Mouse (Mus musculus) liver, postnatal 0 days (tissue): Measurements from ENCODE around the gene Slc12a9. TPM values are rescaled to one million over a fixed set of nuclear protein-coding genes. Genes with fewer than 3 reads are reported as not detected.
A peak's percentile ranks its signal among the peaks of the same experiment; 100 is the strongest.

Experiments used
- ATAC-seq: fragments of 200-750 bp; cut with Nextera tagmentation; 2 replicates; pipeline ENCODE4 v1.8.0; 2017; ENCODE audit warnings: mild to moderate bottlenecking, moderate library complexity
- DNase-seq: peaks from one replicate; pipeline ENCODE4 v3.0.0-alpha.2; 2016
- H3K27ac ChIP-seq: fragments of 300-500 bp; sonication (generic); 2 replicates; pipeline ENCODE4 v1.5.1; 2014; ENCODE audit warnings: antibody characterized with exemption, moderate library complexity, mild to moderate bottlenecking, low read depth
- H3K27me3 ChIP-seq: fragments of 300-500 bp; sonication (generic); 2 replicates; pipeline ENCODE4 v1.6.1; 2014; ENCODE audit warnings: low read length, control low read depth, mixed read lengths; ENCODE audit not compliant: insufficient read depth
- H3K36me3 ChIP-seq: fragments of 300-500 bp; sonication (generic); replicated peaks from 2 replicates; pipeline ENCODE4 v1.6.1; 2014; ENCODE audit warnings: mild to moderate bottlenecking, control low read depth, low read length, moderate library complexity, mixed read lengths; ENCODE audit not compliant: insufficient read depth
- H3K4me1 ChIP-seq: fragments of 300-500 bp; sonication (generic); 2 replicates; pipeline ENCODE4 v1.6.1; 2014; ENCODE audit warnings: antibody characterized with exemption, mild to moderate bottlenecking, control low read depth; ENCODE audit not compliant: insufficient read depth
- H3K4me2 ChIP-seq: fragments of 300-500 bp; sonication (generic); 2 replicates; pipeline ENCODE4 v1.6.1; 2014; ENCODE audit warnings: low read depth, mild to moderate bottlenecking, low read length, moderate library complexity, mixed read lengths
- H3K4me3 ChIP-seq: fragments of 300-500 bp; sonication (generic); 2 replicates; pipeline ENCODE4 v1.5.1; 2014; ENCODE audit warnings: low read depth, low read length
- H3K9ac ChIP-seq: fragments of 300-500 bp; sonication (generic); replicated peaks from 2 replicates; pipeline ENCODE4 v1.6.1; 2014; ENCODE audit warnings: mild to moderate bottlenecking, moderate library complexity
- H3K9me3 ChIP-seq: fragments of 300-500 bp; sonication (generic); 2 replicates; pipeline ENCODE4 v1.6.1; 2016; ENCODE audit warnings: mild to moderate bottlenecking, control low read depth, low read length, mixed read lengths
- CTCF ChIP-seq: sonication (generic); IDR thresholded peaks from 2 replicates; pipeline ENCODE4 v1.5.1; 2016; ENCODE audit warnings: antibody characterized with exemption, low read depth
- EP300 ChIP-seq: IDR thresholded peaks from 2 replicates; pipeline ENCODE4 v1.6.1; 2016; ENCODE audit warnings: antibody characterized with exemption, low read depth, mild to moderate bottlenecking
- WGBS: fragments of 180-500 bp; shearing (Covaris S2); extraction: QIAGEN DNeasy Blood & Tissue Kit; methylation state at CpG from one replicate; pipeline ENCODE4 v1.1.7; 2014; ENCODE audit not compliant: insufficient replicate concordance; 5-methylcytosine and 5-hydroxymethylcytosine counted together
- polyA plus RNA-seq: library from polyadenylated mRNA; unstranded; fragments of >200 nt; fragmentation: Nextera tagmentation; extraction: Ambion mirVana; gene quantifications from 2 replicates; pipeline ENCODE4 v1.2.1, GENCODE M21; 2015

Gene Slc12a9
- polyA plus RNA-seq, 1 experiment from 2014 or later: 3.2 TPM

- Histone ChIP-seq H3K27ac (peak overlapping the region; percentile 97; the same call in 1 of the 2 replicates), H3K4me1 (peaks cover 32% of the 10 kb centered on the region), H3K9me3 (no peaks in the 10 kb centered on the region), H3K4me2 (peak overlapping the region; percentile 74), H3K9ac (peak overlapping the region; percentile 95; the same call in 1 of the 2 replicates), H3K36me3 (peaks cover 37% of the 10 kb centered on the region), H3K27me3 (no peaks in the 10 kb centered on the region), H3K4me3 (peak overlapping the region; percentile 85)
- 94% methylated on average over 4 of the region's 4 CpGs for WGBS
- TF ChIP-seq EP300 (no peak), CTCF (0 out of 2 replicates have a peak, but pooled peaks have one; percentile 13)
- no peak for ATAC-seq
- peak; percentile 11 for DNase-seq
Observed at GRCm38 (mm10) chr5:137308356-137308755, 25.0 kb downstream of the Slc12a9 start.

GRCm38 (mm10) chr5:137307071-137307912, 26.1 kb downstream of the Slc12a9 start, which contains the start of gene Srrt:
Gene Srrt, minus strand, starts transcription at chr5:137307674.
- Histone ChIP-seq H3K27ac (peak within 1 kb of the TSS; percentile 97), H3K9ac (peak within 1 kb of the TSS; percentile 95), H3K4me1 (peaks cover 24% of the 10 kb centered on the region), H3K9me3 (no peaks in the 10 kb centered on the region), H3K27me3 (no peaks in the 10 kb centered on the region), H3K36me3 (peaks cover 48% of the 10 kb centered on the region), H3K4me3 (peak within 1 kb of the TSS; percentile 85), H3K4me2 (peak within 1 kb of the TSS; percentile 74)
- under 1% methylated on average over 56 of the region's 72 CpGs for WGBS
- DNase-seq: peak; percentile 92
- ATAC-seq: peak; percentile 92
- TF ChIP-seq EP300: peak; percentile 85
- TF ChIP-seq CTCF: no peak

- ATAC-seq (no peak), DNase-seq (no peak)
- Histone ChIP-seq H3K9me3 (no peaks in the 10 kb centered on the region), H3K4me3 (peak overlapping the region; percentile 85), H3K9ac (peak overlapping the region; percentile 95), H3K36me3 (peaks cover 53% of the 10 kb centered on the region), H3K4me1 (peaks cover 24% of the 10 kb centered on the region), H3K27ac (peak overlapping the region; percentile 97), H3K27me3 (no peaks in the 10 kb centered on the region), H3K4me2 (peak overlapping the region; percentile 74)
- 8% methylated on average over 12 of the region's 12 CpGs for WGBS
- no peak for TF ChIP-seq CTCF
- no peak for TF ChIP-seq EP300
Observed at GRCm38 (mm10) chr5:137306439-137307005, 26.9 kb downstream of the Slc12a9 start.

- Histone ChIP-seq H3K9ac (peak overlapping the region; percentile 95), H3K4me3 (peak overlapping the region; percentile 85), H3K27ac (no peak overlapping the region), H3K9me3 (no peaks in the 10 kb centered on the region), H3K4me2 (peak overlapping the region; percentile 74), H3K27me3 (no peaks in the 10 kb centered on the region), H3K36me3 (peaks cover 59% of the 10 kb centered on the region), H3K4me1 (peaks cover 24% of the 10 kb centered on the region)
- no peak for TF ChIP-seq CTCF
- no peak for TF ChIP-seq EP300
- DNase-seq: peak; percentile 12
- no peak for ATAC-seq
- 26% methylated on average over 3 of the region's 3 CpGs for WGBS
Observed at GRCm38 (mm10) chr5:137305822-137306221, 27.6 kb downstream of the Slc12a9 start.

- no peaks in the 10 kb centered on the region for H3K9me3 ChIP-seq
- H3K9ac ChIP-seq: peak overlapping the region; percentile 95
- ATAC-seq (no peak), DNase-seq (no peak)
- H3K4me2 ChIP-seq: peak overlapping the region; percentile 74
- 74% methylated on average over 4 of the region's 4 CpGs for WGBS
- peaks cover 63% of the 10 kb centered on the region for H3K36me3 ChIP-seq
- no peak overlapping the region for H3K27ac ChIP-seq
- no peak overlapping the region; the same call in 1 of the 2 replicates for H3K4me3 ChIP-seq
- H3K4me1 ChIP-seq: peaks cover 24% of the 10 kb centered on the region
- TF ChIP-seq EP300: no peak
- TF ChIP-seq CTCF: no peak
- no peaks in the 10 kb centered on the region for H3K27me3 ChIP-seq
Observed at GRCm38 (mm10) chr5:137304816-137305215, 28.6 kb downstream of the Slc12a9 start.

GRCm38 (mm10) chr5:137304165-137304564, 29.2 kb downstream of the Slc12a9 start:
- WGBS: 69% methylated on average over 3 of the region's 3 CpGs
- Histone ChIP-seq H3K27ac (no peak overlapping the region), H3K9me3 (no peaks in the 10 kb centered on the region), H3K27me3 (no peaks in the 10 kb centered on the region), H3K4me2 (peak overlapping the region; percentile 74; the same call in 1 of the 2 replicates), H3K4me3 (no peak overlapping the region), H3K4me1 (peaks cover 24% of the 10 kb centered on the region), H3K36me3 (peaks cover 63% of the 10 kb centered on the region), H3K9ac (no peak overlapping the region)
- TF ChIP-seq EP300 (no peak), CTCF (no peak)
- ATAC-seq: no peak
- DNase-seq: no peak
